Mouse (Mus musculus) limb, embryonic 13.5 days (tissue): ENCODE results near the gene Mettl17. TPM values are rescaled to one million over a fixed set of nuclear protein-coding genes. Genes with fewer than 3 reads are reported as not detected.
"Not testable (repeated sequence)": the region's sequence is repeated elsewhere in the genome, so short reads cannot be mapped to it uniquely, and the experiment has no call there.

Experiments
- ATAC-seq: fragments of 200-750 bp; cut with Nextera tagmentation; 2 replicates; pipeline ENCODE4 v1.8.0; 2017; ENCODE audit warnings: low read depth, moderate number of reproducible peaks, moderate TSS enrichment; ENCODE audit not compliant: low FRiP score
- H3K27ac ChIP-seq: fragments of 300-500 bp; sonication (generic); 2 replicates; pipeline ENCODE4 v1.5.1; 2015; ENCODE audit warnings: inconsistent platforms, mild to moderate bottlenecking, moderate library complexity
- H3K27me3 ChIP-seq: fragments of 300-500 bp; sonication (generic); 2 replicates; pipeline ENCODE4 v1.6.1; 2015; ENCODE audit warnings: mild to moderate bottlenecking, inconsistent platforms
- H3K36me3 ChIP-seq: fragments of 300-500 bp; sonication (generic); 2 replicates; pipeline ENCODE4 v1.6.1; 2015; ENCODE audit warnings: inconsistent platforms, mild to moderate bottlenecking, moderate library complexity
- H3K4me1 ChIP-seq: fragments of 300-500 bp; sonication (generic); 2 replicates; pipeline ENCODE4 v1.6.1; 2015; ENCODE audit warnings: inconsistent platforms
- H3K4me2 ChIP-seq: fragments of 300-500 bp; sonication (generic); replicated peaks from 2 replicates; pipeline ENCODE4 v1.6.1; 2015; ENCODE audit warnings: inconsistent platforms, mild to moderate bottlenecking, moderate library complexity
- H3K4me3 ChIP-seq: fragments of 300-500 bp; sonication (generic); 2 replicates; pipeline ENCODE4 v1.5.1; 2015; ENCODE audit warnings: moderate library complexity, mild to moderate bottlenecking, inconsistent platforms
- H3K9ac ChIP-seq: fragments of 300-500 bp; sonication (generic); 2 replicates; pipeline ENCODE4 v1.6.1; 2015; ENCODE audit warnings: mild to moderate bottlenecking, inconsistent platforms
- H3K9me3 ChIP-seq: fragments of 300-500 bp; sonication (generic); 2 replicates; pipeline ENCODE4 v1.6.1; 2016; ENCODE audit warnings: inconsistent platforms
- WGBS: fragments of 180-500 bp; shearing (Covaris S2); methylation state at CpG from one replicate; pipeline ENCODE4 v1.1.7; 2015; 5-methylcytosine and 5-hydroxymethylcytosine counted together
- polyA plus RNA-seq: library from polyadenylated mRNA; unstranded; fragments of >200 nt; fragmentation: Nextera tagmentation; extraction: Ambion mirVana; gene quantifications from 2 replicates; pipeline ENCODE4 v1.2.1, GENCODE M21; 2015

Mettl17 gene
- polyA plus RNA-seq = 52.1 and 62.2 TPM in 2 replicates

- Histone ChIP-seq H3K4me1 (peaks cover 14% of the 10 kb centered on the region), H3K9me3 (no peaks in the 10 kb centered on the region), H3K4me2 (peak within 1 kb of the TSS; percentile 89), H3K27me3 (no peaks in the 10 kb centered on the region), H3K4me3 (peak within 1 kb of the TSS; percentile 80), H3K36me3 (peaks cover 33% of the 10 kb centered on the region), H3K9ac (peak within 1 kb of the TSS; percentile 78), H3K27ac (peak within 1 kb of the TSS; percentile 75)
- under 1% methylated on average over 43 of the region's 43 CpGs for WGBS
- ATAC-seq = peak; percentile 96
Measured at GRCm38 (mm10) chr14:51884598-51885331, at the start of gene Mettl17. Mettl17 (plus strand) TSS chr14:51884842.

GRCm38 (mm10) chr14:51838480-51838879, 46.2 kb upstream of the Mettl17 start:
- not testable (repeated sequence) for H3K9me3 ChIP-seq, H3K9ac ChIP-seq, H3K4me3 ChIP-seq, H3K27me3 ChIP-seq, ATAC-seq, H3K4me1 ChIP-seq, H3K27ac ChIP-seq, H3K4me2 ChIP-seq, H3K36me3 ChIP-seq
- 25% methylated on average over 2 of the region's 2 CpGs for WGBS

- Histone ChIP-seq H3K4me1 (no peaks in the 10 kb centered on the region), H3K4me3 (no peak overlapping the region), H3K27ac (no peak overlapping the region), H3K36me3 (no peaks in the 10 kb centered on the region), H3K4me2 (no peak overlapping the region), H3K9me3 (no peaks in the 10 kb centered on the region), H3K27me3 (no peaks in the 10 kb centered on the region), H3K9ac (no peak overlapping the region)
- ATAC-seq = no peak
- 79% methylated on average over 1 of the region's 1 CpGs for WGBS
Measured at GRCm38 (mm10) chr14:51842250-51842649, 42.4 kb upstream of the Mettl17 start.

- Histone ChIP-seq H3K4me2 (no peak overlapping the region), H3K4me3 (no peak overlapping the region), H3K9me3 (no peaks in the 10 kb centered on the region), H3K36me3 (no peaks in the 10 kb centered on the region), H3K27ac (no peak overlapping the region), H3K4me1 (no peaks in the 10 kb centered on the region), H3K27me3 (no peaks in the 10 kb centered on the region), H3K9ac (no peak overlapping the region)
- no peak for ATAC-seq
- WGBS = 91% methylated on average over 2 of the region's 2 CpGs
Measured at GRCm38 (mm10) chr14:51842781-51843180, 41.9 kb upstream of the Mettl17 start.

- Histone ChIP-seq H3K36me3 (no peaks in the 10 kb centered on the region), H3K4me2 (no peak overlapping the region), H3K9ac (no peak overlapping the region), H3K9me3 (no peaks in the 10 kb centered on the region), H3K4me1 (no peaks in the 10 kb centered on the region), H3K4me3 (no peak overlapping the region), H3K27me3 (no peaks in the 10 kb centered on the region), H3K27ac (no peak overlapping the region)
- ATAC-seq = no peak
Measured at GRCm38 (mm10) chr14:51843882-51844281, 40.8 kb upstream of the Mettl17 start.

- no peak overlapping the region for H3K27ac ChIP-seq
- no peak overlapping the region for H3K4me2 ChIP-seq
- no peaks in the 10 kb centered on the region for H3K27me3 ChIP-seq
- no peak for ATAC-seq
- H3K9me3 ChIP-seq = no peaks in the 10 kb centered on the region
- H3K4me1 ChIP-seq = no peaks in the 10 kb centered on the region
- no peak overlapping the region for H3K9ac ChIP-seq
- no peaks in the 10 kb centered on the region for H3K36me3 ChIP-seq
- no peak overlapping the region for H3K4me3 ChIP-seq
- WGBS = 75% methylated on average over 3 of the region's 3 CpGs
Measured at GRCm38 (mm10) chr14:51846566-51846965, 38.1 kb upstream of the Mettl17 start.

GRCm38 (mm10) chr14:51851006-51851405, 33.6 kb upstream of the Mettl17 start:
- H3K27ac ChIP-seq, H3K4me2 ChIP-seq, H3K27me3 ChIP-seq, ATAC-seq, H3K9me3 ChIP-seq, H3K4me1 ChIP-seq, H3K9ac ChIP-seq, H3K36me3 ChIP-seq, H3K4me3 ChIP-seq: not testable (repeated sequence)
- 46% methylated on average over 3 of the region's 3 CpGs for WGBS

- H3K9me3 ChIP-seq = no peaks in the 10 kb centered on the region
- ATAC-seq = no peak
- no peaks in the 10 kb centered on the region for H3K36me3 ChIP-seq
- no peak within 1 kb of the TSS for H3K4me3 ChIP-seq
- H3K27me3 ChIP-seq = no peaks in the 10 kb centered on the region
- no peaks in the 10 kb centered on the region for H3K4me1 ChIP-seq
- H3K27ac ChIP-seq = no peak within 1 kb of the TSS
- no peak within 1 kb of the TSS for H3K9ac ChIP-seq
- H3K4me2 ChIP-seq = no peak within 1 kb of the TSS
Measured at GRCm38 (mm10) chr14:51853399-51853798, 31.2 kb upstream of the Mettl17 start, which contains the start of gene Ear6. Ear6 (plus strand) TSS chr14:51853699.

GRCm38 (mm10) chr14:51855280-51855679, 29.4 kb upstream of the Mettl17 start:
- H3K4me1 ChIP-seq, H3K27me3 ChIP-seq, H3K9ac ChIP-seq, H3K4me3 ChIP-seq, H3K4me2 ChIP-seq, H3K36me3 ChIP-seq, H3K9me3 ChIP-seq, H3K27ac ChIP-seq, ATAC-seq: not testable (repeated sequence)
- 89% methylated on average over 7 of the region's 7 CpGs for WGBS

- not testable (repeated sequence) for H3K9me3 ChIP-seq, H3K4me1 ChIP-seq, H3K4me2 ChIP-seq, H3K27me3 ChIP-seq, H3K27ac ChIP-seq, H3K4me3 ChIP-seq, H3K36me3 ChIP-seq, H3K9ac ChIP-seq, ATAC-seq
- WGBS = 0% methylated on average over 1 of the region's 1 CpGs
Measured at GRCm38 (mm10) chr14:51863603-51864002, 21.0 kb upstream of the Mettl17 start.

- no peaks in the 10 kb centered on the region for H3K36me3 ChIP-seq
- no peak overlapping the region for H3K9ac ChIP-seq
- H3K4me3 ChIP-seq = no peak overlapping the region
- no peak overlapping the region for H3K27ac ChIP-seq
- no peaks in the 10 kb centered on the region for H3K9me3 ChIP-seq
- ATAC-seq = no peak
- H3K27me3 ChIP-seq = no peaks in the 10 kb centered on the region
- no peak overlapping the region for H3K4me2 ChIP-seq
- H3K4me1 ChIP-seq = no peaks in the 10 kb centered on the region
- 74% methylated on average over 2 of the region's 2 CpGs for WGBS
Measured at GRCm38 (mm10) chr14:51870756-51871155, 13.9 kb upstream of the Mettl17 start.

GRCm38 (mm10) chr14:51871741-51872140, 12.9 kb upstream of the Mettl17 start:
- no peak overlapping the region for H3K4me2 ChIP-seq
- H3K4me1 ChIP-seq = no peaks in the 10 kb centered on the region
- H3K27me3 ChIP-seq = no peaks in the 10 kb centered on the region
- 78% methylated on average over 9 of the region's 9 CpGs for WGBS
- H3K9ac ChIP-seq = no peak overlapping the region
- H3K27ac ChIP-seq = no peak overlapping the region
- no peak for ATAC-seq
- H3K4me3 ChIP-seq = no peak overlapping the region
- no peaks in the 10 kb centered on the region for H3K9me3 ChIP-seq
- no peaks in the 10 kb centered on the region for H3K36me3 ChIP-seq

GRCm38 (mm10) chr14:51877517-51877916, 7.1 kb upstream of the Mettl17 start:
- no peak overlapping the region for H3K27ac ChIP-seq
- 76% methylated on average over 3 of the region's 3 CpGs for WGBS
- no peaks in the 10 kb centered on the region for H3K27me3 ChIP-seq
- no peak overlapping the region for H3K9ac ChIP-seq
- no peaks in the 10 kb centered on the region for H3K4me1 ChIP-seq
- no peaks in the 10 kb centered on the region for H3K36me3 ChIP-seq
- no peaks in the 10 kb centered on the region for H3K9me3 ChIP-seq
- ATAC-seq = no peak
- H3K4me2 ChIP-seq = no peak overlapping the region
- H3K4me3 ChIP-seq = no peak overlapping the region
